Mouse (Mus musculus) small intestine, adult 2 months (tissue): Measurements from ENCODE around the gene Nfix.

ENCODE experiments used
- CTCF ChIP-seq: fragments of 200-500 bp; IDR thresholded peaks from 2 replicates; pipeline ENCODE4 v1.5.1; 2012; ENCODE audit warnings: low read depth, mild to moderate bottlenecking, control low read depth, inconsistent platforms, low read length, moderate library complexity, mixed read lengths; ENCODE audit not compliant: insufficient replicate concordance, insufficient read length; ENCODE audit errors: extremely low read depth
- POLR2A ChIP-seq: fragments of 200-500 bp; IDR thresholded peaks from 2 replicates; pipeline ENCODE4 v1.6.1; 2012; ENCODE audit warnings: low read depth, mild to moderate bottlenecking, control low read depth, inconsistent platforms, low read length, moderate library complexity

- TF ChIP-seq POLR2A (no peak), CTCF (no peak)
Measured at GRCm38 (mm10) chr8:84772628-84773027, 27.5 kb downstream of the Nfix start.
